Mouse (Mus musculus) fibroblast of lung, adult 2 months (primary cell): ENCODE measurements around the gene Rras.
"Not testable (repeated sequence)": the region's sequence is repeated elsewhere in the genome, so short reads cannot be mapped to it uniquely, and the experiment has no call there.

Experiments
- DNase-seq: peaks from one replicate; pipeline ENCODE4 v3.0.0-alpha.2; 2011; ENCODE audit warnings: low read depth

The Rras gene

DNA sequence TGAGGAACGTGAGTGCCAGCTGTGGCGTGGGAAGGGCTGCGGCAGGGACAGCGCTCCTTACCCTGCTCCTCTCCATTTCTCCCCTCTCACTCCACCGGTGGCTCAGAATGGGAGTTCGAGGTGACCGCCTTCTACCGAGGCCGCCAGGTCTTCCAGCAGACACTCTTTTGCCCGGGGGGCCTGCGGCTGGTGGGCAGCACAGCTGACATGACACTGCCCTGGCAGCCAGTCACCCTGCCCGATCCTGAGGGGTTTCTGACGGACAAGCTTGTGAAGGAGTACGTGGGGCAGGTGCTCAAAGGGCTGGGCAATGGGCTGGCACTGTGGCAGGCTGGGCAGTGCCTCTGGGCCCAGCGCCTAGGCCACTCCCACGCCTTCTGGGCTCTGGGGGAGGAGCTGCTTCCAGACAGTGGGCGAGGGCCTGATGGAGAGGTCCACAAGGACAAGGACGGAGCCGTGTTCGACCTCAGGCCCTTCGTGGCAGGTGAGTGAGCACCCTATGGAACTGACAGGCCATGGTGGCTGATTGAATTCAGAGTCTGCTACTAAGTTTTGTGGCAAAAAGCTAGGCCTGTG is 17.1 kb upstream of the Rras start:
- DNase-seq = no peak

DNA sequence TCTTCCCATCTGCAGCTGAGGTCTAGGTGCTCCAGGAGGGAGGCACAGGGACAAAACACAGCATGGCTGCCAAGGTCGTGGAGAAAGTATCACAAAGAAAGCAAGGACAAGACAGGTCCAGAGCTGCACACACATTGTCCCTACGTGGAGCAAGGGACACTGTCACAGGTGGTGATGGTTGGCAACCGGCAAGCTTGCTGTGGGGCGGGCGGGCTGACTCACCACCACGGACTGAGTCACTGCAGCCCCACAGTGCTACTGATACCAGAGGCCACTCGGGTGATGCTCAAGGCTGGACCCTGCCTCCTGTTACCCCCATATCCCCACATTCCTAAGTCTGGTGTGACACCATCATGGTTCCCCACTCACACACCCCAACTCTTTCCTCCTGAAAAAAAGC is 15.3 kb upstream of the Rras start:
- no peak for DNase-seq

DNA sequence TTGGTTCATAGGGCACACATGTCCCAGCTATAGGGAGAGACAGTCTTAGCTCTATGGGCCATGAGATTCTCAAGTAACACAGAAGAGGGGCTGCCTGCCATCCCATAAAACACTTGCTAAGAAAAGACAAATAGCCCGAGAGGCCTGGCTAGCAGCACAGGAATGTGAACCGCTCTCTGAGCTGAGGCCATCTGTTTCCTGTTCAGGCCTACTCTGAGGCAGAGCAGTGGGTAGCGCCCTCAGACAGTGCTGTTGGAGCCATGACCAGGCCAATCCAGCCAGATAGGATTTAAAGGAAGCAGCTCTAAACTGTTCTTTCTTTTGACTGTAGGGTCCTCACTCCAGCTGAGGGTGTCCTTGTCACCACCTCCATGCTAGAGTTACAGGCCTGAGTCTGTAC is 13.2 kb upstream of the Rras start:
- DNase-seq = no peak

DNA sequence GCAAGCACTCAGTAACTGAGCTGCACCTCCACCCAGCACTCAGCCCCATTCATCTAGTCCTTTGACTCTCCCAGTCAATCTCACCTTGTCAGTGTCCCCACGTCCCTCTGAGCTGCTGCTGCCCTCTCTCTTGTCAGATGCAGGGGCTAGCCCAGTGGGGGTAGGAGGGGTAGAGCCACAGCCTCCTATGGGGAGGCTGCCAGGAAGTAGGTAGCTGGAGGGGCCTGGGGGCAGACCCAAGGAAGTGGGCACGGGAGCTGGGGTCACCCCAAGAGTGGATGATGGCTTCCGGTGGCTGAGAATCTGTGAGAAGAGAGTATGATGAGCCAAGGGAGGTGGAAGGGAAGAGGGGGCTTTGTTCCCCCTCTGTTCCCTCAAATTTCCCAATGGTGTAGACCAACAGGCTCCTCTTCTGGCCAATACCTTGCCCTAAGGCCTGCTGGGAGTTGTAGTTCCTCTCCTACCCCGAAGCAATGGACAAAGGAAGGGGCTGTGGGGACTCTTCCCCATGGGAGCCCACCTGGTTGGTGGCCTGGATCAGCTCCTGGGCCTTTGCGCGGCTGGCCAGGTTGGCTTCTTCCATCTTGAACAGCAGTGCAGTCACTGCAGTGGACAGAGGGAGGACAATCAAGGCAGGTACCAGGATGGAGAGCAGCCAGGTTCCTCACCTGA is 12.3 kb upstream of the Rras start:
- no peak for DNase-seq

DNA sequence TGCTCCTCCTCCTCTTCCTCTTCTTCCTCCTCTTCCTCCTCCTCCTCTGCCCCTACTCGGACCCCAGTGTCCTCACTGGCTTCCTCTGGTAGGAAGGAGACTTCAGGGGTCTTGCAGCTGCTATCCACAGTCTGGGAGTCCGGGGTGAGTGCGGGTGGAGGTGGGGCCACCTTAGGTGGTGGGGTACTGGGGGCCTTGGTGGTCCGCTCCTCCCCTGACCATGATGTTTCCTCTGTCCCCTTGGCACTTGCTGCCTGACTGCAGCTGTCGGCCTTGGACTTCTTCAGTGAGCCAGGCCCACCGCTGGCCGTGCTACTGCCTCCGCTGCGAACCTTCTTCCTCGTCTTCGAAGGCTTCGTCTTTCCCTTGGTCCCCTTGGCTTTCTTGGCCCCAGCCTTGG is 11.3 kb upstream of the Rras start:
- DNase-seq = no peak

DNA sequence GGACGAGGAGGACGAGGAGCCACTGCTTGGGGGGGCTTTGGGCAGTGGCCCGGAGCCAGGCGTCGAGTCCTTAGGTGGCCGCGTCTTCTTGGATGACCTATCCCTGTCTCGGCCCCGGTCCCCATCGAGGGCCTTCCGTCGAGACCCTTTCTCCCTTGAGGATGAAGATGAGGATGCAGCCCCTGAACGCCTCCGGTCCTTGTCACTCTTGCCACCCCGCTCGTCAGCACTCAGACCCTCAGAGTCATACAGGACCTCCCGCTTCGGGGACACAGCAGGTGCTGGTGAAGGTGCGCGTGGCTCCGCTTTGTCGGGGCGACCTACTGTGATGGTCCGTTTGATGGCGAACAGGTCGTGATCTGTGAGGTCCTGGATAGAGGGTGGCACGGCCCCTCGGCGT is 10.6 kb upstream of the Rras start:
- DNase-seq = no peak

DNA sequence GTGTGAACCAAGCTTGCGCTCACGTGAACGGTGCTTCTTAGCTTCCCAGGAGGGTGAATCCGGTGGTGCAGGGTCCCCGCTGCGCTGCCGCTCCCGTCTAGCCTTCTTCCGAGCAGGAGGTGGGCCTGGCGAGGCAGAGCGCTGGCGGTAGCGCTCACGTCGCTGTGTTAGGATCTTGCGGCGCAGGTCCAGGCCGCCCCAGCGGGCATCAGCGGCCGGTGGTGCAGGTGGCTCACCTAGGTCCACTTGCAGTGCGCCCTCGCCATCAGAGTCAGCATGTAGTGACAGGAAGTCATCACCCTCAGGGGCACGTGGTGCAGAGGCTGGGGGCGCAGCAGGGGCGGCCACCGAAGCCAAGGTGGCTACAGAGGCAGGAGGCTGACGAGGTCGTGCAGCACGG is 9.9 kb upstream of the Rras start:
- DNase-seq = no peak

DNA sequence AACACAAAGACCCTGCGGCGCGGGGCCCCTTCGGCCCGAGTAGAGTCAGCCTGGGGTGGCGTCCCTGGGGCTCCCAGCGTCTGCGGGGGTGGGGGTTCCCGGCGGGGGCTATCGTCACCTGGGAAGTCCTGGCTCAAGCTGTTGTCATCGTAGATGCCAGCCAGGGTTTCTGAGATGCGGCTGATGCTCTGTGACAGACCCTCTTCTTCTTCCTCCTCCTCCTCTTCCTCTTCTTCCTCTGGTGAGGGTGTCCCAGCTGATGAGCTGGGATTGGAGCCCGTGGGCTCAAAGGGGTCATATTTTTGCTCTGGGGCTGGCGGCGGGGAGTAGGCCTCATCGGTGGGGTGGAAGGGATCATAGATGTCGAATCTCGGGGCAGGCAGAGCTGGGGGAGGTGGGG is 9.3 kb upstream of the Rras start:
- DNase-seq = no peak

DNA sequence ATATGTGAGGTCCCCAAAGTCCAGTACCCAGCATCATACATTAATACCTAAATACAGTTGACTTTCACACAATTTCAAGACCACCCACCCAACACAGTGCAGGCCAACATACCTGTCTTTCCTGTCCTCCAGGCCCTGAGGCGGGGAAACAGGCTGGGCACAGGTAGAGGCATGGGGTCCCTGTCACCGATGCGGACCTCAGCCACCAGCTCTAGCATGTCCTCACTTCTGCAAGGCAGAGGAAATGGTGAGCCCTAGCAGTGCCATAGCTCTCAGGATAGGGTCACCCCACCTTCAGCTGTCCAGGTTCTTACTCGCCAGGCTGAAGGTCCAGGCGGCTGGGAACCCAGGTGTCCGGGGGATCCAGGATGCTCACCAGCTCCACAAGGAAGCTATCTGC is 5.8 kb upstream of the Rras start:
- DNase-seq = no peak

DNA sequence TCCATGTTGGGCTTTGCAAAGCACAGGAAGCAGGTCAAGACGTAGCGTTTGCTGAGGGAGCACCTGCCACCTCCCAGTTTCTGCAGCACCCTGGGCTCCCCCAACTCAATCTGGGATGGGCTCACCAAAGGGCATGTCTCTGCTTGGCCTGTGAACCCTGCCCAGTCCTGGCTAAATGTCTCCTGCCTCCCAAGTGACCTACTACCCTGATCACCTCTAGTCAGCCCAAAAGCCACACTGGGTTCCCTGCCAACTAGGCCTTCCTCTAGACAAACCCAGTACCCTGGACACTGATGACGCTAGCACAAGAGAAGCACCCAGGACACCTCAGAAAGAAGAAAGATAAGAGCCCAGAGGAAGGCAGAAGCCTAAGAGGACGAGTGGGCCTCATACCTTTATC is 4.9 kb upstream of the Rras start:
- DNase-seq = no peak

DNA sequence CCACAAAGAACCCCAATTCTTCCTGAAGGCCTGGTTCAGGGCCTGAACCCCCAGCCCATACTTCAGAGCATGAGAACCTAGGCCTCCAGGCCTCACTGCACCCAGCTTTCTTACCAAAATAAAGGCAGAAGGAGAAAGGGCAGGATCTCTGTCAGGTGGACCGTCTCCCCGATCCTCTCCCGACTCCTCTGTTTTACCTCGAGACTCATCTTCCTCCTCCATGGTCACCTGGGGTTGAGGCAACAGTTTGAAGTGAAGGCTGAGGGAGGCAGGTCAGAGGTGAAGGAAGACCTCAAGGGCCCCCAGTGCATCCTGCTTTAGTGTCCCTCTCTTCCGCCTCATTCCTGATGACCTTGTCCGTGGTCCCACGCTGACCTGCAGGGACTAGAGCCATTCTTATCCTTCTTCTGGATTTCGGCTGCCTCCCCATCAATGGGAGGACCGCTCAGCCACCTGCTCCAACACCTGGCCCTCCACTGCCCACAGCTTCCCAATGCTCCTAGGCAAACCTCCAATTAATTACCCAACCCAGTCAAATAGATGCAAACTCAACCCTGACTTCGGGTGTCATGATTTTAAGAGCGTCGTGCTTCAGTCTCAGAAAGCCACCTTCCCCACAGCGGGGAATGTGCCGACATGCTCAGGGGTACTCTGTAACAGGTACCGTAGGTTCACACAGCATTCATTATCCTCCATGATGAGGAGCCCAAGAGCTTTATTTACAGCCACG is 4.2 kb upstream of the Rras start:
- no peak for DNase-seq

DNA sequence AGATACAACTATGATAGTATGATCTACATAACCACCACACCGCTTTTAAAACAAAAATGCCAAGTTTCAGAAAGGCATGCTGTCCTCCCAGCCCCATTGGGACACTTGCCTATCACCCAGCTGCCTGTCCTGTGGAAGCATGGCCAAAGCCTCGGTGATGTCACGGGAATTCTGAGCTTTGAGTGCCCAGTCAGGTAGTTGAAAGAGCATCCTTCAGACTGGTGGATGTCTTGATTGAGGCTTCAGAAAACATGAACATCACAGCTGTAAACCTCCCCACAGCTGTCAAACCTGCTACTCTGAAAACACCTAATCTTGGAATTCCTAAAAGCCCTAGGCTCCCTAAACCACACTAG is 3.7 kb upstream of the Rras start:
- DNase-seq = no peak

DNA sequence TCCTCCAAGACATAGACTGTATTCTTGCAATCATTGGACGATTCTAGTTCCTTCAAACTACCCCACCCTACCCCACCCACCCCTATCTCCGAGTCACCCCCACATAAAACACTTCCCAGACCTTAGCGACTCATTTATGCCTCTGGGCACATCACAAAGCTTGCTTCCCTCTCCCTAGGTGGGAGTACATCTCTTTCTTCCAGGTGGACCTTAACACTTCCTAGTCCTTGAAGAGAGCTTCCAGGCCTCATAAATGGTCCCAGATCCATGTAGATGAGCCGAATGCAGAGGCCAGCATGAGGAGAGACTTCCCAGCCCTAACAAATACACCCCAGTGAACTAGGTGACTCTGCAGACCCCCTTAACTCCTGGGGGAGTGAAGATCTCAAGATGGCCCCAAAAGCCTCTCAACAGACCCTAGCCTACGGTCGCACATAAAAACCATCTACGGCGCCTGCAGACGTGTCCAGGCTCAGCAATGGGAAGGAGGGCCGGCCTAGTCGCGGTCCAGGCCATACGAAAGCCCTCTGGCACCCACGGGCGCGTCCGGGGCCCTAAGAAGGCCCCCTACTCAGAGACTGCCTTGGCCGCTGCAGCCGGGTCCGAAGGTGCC is 2.3 kb upstream of the Rras start:
- no peak for DNase-seq

DNA sequence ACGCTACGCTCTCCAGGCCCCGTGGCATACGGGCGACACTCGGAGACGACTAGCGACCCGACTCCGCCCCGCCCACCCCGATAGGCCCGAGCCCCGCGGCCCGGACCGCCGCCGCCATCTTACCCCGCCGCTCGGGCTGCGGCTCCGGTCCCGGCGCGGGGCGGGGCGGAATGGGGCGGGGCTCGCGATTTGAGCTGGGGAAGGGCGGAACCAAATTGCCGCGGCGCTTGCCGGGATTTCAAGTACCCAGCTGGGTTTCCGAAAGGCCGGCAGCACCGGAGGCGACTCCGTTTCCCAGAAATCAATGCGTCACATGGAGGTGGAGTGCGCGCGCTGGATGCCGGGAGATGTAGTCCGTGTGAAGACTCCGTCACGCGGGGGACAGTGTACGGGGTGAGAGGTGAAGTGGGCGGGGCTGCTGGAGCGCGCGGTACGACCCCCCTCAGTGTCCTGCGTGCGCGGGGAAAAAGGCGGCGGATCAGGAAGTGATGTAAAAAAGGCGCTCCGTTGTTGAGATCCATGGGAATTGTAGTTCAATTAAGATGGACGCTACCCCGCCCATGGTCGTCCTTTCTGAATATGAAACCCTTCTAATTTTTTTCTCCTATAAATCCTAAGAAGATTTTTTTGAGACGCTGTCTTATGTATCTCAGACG is 1.7 kb upstream of the Rras start, which contains the start of gene Scaf1:
Gene Scaf1 (minus strand): TSS at position 407 of the 656 bp plus-strand sequence.
- DNase-seq = peak; percentile 99

DNA sequence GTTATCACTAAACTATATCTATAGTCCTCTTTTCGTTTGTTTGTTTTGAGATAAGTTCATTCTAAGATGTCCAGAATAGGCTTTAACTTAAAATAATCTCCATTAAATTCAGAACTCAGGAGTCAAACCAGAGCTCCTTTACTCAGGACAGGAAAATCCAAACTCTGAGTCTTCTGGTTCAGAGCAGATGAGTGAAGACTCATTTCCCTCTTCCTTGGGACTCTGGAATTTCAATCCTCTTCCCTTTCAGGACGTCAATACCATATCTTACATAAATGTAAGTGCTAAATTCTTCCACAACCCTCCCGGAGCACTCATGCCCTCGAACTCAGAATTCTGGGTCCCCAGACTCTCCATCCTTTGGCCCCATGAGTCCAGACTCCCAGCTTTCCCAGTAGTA is 1.0 kb upstream of the Rras start:
- DNase-seq = no peak

DNA sequence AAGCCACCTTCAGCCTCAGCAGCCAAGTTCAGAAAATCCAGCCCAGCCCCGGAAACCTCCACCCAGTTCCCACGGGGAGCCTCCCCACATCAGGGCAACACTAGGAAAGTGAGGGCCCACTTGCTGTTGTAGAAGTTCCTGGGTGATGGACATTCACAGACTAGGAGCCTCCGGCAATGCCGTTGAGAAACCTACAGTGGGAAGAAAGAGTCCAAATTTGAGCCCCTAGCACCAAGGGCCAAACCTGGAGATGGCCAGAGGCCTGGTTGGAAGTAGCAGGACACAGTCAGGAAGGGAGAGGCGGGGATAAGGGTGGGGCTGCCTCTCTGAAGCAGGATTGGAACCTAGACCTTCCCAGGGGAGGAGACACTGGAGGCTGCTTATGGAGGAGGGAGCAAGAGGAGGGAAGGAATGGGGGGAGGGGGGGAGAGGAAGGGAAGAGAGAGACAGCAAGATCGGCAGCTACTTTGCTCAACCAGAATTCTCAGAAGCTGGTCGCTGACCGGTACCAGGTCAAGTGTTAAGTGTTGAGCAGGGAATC is 1.3 kb downstream of the Rras start:
- DNase-seq = peak; percentile 87

DNA sequence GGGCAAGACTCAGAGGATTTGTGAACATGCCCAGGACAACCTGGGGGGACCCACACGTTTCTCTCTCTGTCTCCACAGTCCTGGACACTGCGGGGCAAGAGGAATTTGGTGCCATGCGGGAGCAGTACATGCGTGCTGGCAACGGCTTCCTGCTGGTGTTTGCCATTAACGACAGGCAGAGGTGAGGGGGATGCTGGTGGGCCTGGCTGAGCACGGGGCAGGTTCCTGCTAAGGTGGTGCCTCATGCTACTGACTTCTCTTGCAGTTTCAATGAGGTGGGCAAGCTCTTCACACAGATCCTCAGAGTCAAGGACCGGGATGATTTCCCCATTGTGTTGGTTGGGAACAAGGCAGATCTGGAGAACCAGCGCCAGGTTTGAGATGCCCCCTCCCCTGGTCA is 2.5 kb downstream of the Rras start:
- DNase-seq = no peak

DNA sequence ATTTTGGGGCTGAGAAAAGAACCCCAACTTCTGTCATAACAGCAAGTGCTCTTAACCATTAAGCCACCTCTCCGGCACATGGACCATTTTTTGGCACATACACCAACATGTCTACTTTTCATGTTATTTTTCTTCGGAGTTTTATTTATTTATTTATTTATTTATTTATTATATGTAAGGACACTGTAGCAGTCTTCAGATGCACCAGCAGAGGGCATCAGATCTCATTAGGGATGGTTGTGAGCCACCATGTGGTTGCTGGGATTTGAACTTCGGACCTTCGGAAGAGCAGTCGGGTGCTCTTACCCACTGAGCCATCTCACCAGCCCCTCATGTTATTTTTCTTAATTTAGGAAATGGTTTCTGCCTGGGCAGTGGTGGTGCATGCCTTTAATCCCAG is 6.0 kb downstream of the Rras start:
- DNase-seq = not testable (repeated sequence)

DNA sequence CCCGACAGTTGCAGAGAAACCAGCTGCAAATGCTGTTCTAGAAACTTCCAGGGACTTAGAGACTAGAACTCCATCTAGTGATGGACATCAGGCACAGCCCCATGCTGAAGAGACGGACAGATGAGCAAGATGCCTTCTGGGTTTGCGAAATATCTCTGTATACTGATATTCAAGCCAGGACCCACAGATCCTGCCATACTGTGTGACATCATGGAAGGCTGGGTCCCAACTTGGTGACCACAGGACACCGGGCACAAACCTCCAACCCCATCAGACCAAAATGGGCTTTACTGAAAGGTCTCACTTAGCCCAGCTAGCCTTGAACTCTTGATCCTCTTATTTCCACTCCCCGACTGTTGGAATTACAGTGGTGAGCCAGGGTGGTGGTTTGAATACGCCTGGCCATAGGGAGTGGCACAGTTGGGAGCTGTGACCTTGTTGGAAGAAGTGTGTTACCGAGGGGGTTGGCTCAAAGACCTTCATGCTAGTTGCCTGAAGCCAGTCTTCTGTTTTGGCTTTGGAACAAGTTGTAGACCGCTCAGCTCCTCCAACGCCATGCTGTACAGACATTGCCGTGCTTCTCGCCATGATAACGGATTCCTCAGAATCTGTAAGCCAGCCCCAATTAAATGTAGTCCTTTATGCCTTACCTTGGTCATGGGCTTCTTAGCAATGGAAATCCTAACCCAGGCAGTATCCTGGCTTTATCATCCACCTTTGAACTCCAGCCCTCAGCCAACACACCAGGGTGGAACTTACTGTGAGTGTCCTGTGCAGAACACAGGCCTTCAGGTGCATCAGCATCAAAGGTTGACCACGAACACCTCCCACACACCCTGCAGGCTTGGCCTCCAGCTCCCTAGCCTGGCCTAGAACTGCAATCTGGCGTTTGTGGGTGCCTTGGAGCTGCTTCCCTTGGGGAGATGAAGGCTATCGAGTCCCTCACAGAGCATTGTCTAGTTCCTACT is 6.8 kb downstream of the Rras start:
- no peak for DNase-seq

DNA sequence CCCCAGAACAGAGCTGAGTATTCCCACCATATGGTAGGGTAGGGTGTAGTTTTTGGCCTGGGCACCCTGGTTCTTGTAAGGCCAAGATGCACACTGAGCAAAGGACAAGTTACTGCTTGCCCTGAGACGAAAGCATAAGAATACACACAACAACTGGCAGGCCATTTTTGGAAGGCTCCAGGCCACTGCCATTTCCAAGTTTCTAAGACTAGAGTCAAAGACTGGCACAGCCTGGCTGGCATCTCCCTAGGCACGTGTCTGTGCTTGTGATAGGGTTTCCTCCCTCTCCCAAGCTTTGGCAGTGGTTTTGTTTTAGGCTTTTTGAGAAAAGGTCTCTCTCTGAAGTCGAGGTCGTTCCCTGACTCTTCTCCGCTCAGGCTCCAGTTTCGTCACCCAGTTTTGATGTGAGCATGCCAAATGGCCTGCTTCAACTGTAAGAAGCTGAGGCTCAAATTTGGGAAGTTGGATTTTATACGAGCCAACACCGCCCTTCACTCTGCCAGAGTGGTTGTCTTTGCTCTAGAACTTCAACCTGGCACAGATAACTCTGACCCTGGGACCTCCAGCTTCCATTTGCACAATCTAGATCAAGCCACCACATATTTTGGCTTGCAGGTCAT is 8.0 kb downstream of the Rras start:
- no peak for DNase-seq

DNA sequence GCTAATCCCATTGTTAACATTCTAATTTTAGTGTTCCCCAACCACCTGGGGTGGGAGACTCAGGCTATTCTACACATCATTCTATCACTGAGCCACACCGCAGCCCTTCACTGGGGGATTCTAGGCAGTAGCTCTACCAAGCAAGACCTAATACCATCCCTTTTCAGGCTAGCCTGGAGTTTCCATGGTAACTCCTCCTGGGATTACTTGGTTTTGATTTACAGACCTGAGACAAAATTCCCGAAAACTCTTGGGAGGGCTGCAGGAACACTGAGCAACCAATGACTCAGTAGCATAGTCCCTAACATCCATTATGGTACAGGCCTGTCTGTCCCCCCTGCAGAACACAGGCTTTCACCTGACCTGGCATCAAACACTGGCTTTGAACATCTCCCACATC is 8.5 kb downstream of the Rras start:
- DNase-seq = no peak
